Mouse (Mus musculus): Measurements from ENCODE around the gene Cog7.
A peak's percentile ranks its signal among the peaks of the same experiment; 100 is the strongest.

Cog7 gene

GRCm38 (mm10) chr7:121981307-121981871 lies at the start of gene Cog7:
Gene Cog7 (minus strand): TSS chr7:121981711.
- peak; percentile 91 for DNase-seq

- no peak for DNase-seq
These were observed 40.6 kb upstream of the Cog7 start for GRCm38 (mm10) chr7:122022131-122022530.

DNA sequence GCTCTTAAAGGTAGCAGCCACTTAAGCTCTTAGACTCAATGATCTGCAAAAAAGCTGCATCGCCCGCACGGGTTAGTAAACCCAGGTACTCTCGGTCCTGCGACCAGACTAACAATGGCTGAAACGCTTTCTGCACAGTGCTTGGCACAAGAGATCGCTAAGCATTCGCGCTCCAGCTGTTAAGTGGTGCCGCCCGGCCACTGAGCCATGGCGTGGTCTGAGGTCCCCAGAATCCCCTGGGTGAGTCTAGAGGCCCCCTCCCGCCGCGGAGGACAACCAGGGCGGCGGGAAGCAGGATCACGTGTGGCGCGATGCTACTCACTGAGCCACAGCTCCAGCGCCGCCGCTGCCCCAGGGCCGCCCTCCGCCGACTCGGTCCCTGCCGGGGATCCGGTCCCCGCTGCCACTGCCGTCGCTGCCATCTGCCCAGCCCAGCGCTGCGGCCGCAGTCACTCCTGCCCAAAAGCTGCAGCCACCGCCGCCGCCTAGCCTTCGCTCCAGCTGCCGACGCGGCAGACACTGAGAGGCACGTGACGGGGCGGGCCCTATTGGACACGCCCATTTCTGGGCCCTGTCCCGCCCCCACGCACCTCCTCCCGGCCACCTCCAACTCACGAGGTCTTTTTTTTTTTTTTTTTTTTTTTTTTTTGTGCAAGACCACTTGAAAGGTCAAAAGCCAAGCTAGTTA lies 39.3 kb upstream of the Cog7 start, which contains the start of gene Gga2:
Gga2 (minus strand) TSS at position 556 of the 688 bp plus-strand sequence.
- peak; percentile 82 for DNase-seq

DNA sequence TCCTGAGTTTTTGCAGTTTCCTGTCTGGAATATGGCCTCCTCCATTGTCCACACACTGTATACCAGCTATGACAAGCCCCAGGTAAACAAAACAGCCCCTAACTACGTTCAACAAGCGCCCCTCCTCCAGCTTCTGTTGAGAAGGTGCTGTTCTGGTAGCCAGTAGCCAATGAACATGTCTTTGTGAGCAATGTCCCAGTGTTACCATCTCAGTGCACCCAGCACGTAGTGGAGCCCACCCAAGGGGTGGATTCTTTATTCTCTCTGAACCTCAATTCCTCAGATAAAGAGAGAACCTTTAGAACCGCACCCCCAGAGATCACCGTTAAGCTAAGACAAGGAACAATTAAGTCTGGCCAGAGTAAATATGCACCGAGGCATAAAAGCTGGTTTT lies 38.8 kb upstream of the Cog7 start:
- no peak for DNase-seq

GRCm38 (mm10) chr7:122018978-122019377 lies 37.5 kb upstream of the Cog7 start:
- no peak for DNase-seq

DNA sequence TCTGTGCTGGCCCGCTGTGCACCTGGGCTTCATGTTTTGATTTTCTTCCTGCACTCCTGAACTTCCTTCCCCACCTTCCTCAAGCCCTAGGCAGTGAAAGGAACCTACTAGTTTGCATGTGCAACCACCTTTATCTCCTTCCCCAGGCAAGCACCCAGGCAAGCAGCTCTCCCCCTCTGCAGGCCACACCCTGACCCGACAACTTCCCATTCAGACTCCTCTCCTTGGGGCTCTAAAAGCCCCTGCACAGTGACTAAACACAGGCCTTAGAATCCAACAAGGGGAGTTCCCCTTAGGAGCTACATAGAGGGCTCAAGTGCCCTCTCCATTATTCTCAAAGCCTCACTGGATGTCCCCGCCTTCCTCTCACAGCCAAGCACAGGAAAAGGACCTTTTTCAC lies 36.7 kb upstream of the Cog7 start:
- no peak for DNase-seq

DNA sequence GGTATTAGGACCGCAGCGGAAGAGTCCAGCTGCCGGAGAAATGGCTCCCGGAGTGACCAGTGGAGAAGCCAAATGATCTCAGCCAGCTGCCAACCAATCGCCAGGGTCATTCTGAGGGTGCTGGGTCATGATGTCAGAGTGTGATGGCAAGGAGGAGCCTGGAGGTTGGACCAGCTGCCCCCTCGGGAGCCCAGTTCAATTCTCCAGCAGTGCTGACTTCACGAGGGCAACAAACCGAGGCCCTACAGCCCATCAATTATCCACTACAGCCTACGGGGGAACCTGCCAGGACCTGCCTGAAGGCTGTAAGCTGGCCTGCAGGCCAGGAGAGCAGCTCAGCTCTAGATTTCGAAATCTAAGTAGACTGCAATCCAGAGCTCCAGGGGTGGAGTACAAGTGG lies 34.2 kb upstream of the Cog7 start:
- no peak for DNase-seq

DNA sequence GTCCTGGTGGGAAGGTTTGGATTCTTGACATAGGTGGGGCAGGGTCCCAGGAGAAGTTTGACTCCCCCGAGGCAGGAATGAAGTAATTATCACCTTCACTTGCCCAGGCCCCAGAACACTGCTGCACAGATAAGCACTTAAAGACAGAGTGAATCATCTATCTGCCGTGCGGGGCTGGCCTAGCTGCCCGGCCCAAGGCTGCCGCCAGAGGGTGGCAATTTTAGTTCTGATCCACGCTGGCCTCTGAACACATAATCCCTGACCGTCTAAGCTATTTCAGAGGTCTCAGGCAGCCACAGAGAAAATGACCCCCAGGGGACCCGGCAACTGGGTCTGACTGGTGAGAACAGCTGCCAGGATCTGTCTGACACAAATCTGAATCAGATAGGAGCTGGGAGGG lies 33.6 kb upstream of the Cog7 start:
- no peak for DNase-seq

- no peak for DNase-seq
These were observed 31.4 kb upstream of the Cog7 start for GRCm38 (mm10) chr7:122012949-122013348.

DNA sequence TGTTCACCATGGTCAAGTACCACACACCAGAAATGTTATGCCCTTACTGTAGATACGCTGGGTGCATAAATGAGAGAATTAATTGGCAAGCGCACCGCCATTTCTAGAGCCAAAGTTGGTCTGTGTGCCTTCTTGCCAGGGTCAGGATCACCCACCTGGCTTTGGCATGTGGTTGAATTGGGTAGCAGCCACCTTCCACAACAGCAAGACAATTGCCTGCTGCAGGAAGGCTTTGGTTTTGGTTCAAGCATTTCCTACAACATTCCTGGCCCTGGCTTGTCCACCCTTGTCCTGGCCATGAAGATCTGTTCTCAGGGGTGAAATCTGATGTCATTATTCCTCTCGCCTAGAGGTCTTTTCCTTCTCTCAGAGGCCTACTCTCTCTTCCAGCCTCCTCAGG lies 30.9 kb upstream of the Cog7 start:
- no peak for DNase-seq

GRCm38 (mm10) chr7:122000396-122000795 lies 18.9 kb upstream of the Cog7 start:
- no peak for DNase-seq

DNA sequence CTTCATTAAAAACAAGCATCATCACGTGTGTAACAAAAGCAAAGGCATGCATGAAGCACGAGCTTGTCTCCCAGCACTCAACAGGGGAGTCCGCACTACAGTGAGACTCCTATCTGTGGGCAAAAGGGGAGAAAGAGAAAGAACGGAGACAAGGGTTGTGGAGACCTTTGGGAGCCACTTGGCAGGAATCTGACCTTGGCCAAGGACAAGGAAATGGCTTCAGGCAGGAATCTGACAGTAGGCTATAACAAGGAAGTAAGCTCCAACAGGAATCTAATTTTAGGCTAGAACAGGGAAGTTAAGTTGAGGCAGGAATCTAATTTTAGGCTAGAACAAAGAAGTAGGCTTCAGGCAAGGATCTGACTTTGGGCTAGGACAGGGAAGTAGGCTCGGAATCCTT lies 14.4 kb upstream of the Cog7 start:
- no peak for DNase-seq

- DNase-seq: peak; percentile 59
These were observed 6.5 kb downstream of the Cog7 start for GRCm38 (mm10) chr7:121975031-121975430.

GRCm38 (mm10) chr7:121971698-121972097 lies 9.8 kb downstream of the Cog7 start:
- DNase-seq: no peak

DNA sequence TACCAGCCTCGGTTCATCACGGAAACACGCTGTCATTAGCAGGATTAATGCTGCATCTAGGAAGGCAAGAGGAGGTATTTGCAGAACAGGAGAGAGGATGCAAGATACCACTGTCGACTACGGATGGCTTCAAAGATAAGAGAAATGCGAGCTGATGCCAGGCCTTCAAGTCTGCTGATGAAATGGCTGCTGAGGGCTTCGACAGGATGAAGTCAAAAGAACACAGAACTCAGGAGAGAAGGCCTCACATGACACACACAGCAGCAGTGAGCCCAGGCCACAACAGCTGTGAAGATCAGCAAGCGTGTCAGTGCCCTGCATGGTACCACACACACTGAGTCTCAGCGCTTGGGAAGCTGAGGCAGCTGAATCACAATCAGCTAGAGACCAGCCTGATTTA lies 11.3 kb downstream of the Cog7 start:
- no peak for DNase-seq

- no peak for DNase-seq
These were observed 12.7 kb downstream of the Cog7 start for GRCm38 (mm10) chr7:121968816-121969215.

DNA sequence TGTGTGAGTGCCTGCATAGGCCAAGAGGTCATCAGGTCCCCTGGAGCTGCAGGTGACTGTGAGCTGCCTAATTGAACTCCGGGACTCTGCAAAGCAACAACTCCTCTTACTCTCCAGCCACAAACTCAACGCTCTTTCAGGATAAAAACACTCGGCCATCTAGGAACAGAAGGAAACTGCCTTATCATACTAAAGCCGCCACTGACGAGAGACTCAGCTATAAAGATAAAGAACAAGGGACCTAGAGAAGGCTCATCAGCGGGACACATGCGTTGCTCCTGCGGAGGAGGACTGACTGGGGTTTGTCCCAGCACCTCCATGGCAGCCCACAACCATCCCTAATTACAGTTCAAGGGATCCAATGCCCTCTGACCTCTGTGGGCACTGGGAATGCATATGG lies 13.3 kb downstream of the Cog7 start:
- no peak for DNase-seq

DNA sequence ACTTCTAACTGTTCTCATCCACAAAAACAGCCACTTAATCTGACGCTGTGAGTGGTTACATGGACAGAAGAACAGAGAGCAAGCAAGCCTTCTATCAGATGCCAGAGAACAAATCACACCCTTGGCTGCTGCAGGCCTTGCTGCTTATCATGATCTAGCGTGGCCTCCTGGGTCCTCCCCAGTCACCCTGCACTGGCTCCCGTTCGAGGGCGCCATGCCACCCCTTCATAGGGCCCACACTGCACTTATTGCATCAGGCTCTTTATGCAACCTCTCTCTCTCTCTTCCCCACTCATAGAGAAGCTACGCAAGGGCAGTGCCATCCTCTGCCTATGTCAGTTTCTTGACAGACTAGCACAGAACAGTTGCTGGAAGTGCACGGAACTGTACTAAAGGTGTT lies 15.3 kb downstream of the Cog7 start:
- no peak for DNase-seq

DNA sequence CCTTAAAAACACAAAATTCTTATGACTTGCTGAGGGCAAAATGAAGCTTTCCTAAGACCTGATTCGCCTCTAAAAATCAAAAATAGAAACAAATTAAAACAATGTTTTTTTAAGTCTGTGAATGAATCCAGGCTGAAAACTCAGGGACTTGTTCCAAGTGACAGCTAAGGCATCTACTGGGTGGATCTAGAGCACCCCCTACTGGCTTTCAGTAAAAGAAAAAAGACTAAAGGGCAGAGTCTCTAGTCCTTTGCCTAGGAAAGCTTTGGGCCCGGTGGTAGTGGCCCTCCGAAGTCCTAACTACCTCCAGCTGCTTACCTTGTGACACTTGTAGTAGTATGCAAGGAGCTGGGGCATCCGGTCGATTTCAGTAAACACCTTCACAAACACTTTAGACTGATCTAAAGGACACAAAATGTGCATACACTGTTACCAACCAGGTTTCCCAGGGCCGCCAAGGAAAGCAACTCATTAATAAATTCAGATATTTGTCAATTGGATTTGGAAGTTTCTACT lies 17.6 kb downstream of the Cog7 start:
- peak; percentile 70 for DNase-seq

GRCm38 (mm10) chr7:121962571-121962959 lies 18.9 kb downstream of the Cog7 start:
- no peak for DNase-seq

GRCm38 (mm10) chr7:121961913-121962570 lies 19.5 kb downstream of the Cog7 start:
- no peak for DNase-seq

DNA sequence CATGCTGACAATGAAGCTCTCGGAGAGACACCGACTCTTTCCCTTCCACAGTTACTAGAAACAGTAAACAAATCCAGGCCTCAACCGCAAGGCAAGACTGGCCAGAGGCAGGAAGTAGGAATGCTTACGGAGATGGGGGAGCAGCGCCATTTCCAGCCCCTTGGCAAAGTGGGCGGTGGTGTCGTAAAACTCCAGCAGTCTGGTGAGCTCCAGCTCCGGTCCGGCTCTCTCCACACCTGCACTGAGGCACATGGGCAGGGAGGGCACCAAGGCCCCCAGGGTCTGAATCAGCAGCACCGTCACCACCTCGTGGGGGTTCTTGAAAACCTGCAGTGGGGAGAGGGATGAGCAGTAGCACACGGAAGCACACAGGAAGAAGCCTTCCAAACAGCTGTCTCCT lies 25.7 kb downstream of the Cog7 start:
- no peak for DNase-seq

- DNase-seq: no peak
These were observed 26.4 kb downstream of the Cog7 start for GRCm38 (mm10) chr7:121954891-121955669.
